Mouse (Mus musculus) liver, postnatal 0 days (tissue): ENCODE data around the gene Fads3.

Experiments used
- CTCF ChIP-seq: sonication (generic); IDR thresholded peaks from 2 replicates; pipeline ENCODE4 v1.5.1; 2016; ENCODE audit warnings: antibody characterized with exemption, low read depth
- EP300 ChIP-seq: IDR thresholded peaks from 2 replicates; pipeline ENCODE4 v1.6.1; 2016; ENCODE audit warnings: antibody characterized with exemption, low read depth, mild to moderate bottlenecking

GRCm38 (mm10) chr19:10000330-10000729, 41.0 kb upstream of the Fads3 start:
- TF ChIP-seq EP300 (no peak), CTCF (peak; percentile 95)
